Mouse (Mus musculus) retina, adult 2 months (tissue): Measurements from ENCODE around the gene Gsk3b.

Experiments used
- DNase-seq: peaks from one replicate; pipeline ENCODE4 v3.0.0-alpha.2; 2012; ENCODE audit warnings: low read depth, low spot score

The Gsk3b gene

DNA sequence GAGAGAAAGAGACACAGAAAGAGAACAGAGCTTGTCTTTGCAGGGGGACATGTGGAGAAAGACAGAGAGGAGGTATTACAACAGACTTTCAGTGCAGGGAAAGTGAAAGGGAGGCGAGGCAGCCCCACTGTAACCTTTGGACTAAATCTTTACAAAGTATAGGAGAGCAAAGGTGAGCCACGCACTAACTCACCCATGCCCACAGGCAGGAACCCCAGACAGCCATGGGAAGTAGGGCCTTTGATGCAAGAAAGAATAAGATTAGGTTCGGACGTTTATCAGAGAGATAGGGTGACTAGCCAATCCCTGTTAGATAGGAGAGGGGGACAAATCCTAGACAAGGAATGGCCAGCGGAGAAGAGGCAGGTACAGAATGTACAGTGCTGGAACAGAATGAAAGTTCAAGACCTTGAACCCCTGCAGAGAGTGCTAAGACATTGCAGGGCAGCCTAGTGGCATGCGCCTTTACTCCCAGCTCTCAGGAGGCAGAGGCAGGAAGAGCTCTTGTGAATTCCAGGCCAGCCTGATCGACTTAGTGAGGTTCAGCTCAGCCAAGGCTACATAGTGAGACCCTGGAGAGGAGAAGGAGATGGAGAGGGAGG lies 193.9 kb downstream of the Gsk3b start:
- no peak for DNase-seq

DNA sequence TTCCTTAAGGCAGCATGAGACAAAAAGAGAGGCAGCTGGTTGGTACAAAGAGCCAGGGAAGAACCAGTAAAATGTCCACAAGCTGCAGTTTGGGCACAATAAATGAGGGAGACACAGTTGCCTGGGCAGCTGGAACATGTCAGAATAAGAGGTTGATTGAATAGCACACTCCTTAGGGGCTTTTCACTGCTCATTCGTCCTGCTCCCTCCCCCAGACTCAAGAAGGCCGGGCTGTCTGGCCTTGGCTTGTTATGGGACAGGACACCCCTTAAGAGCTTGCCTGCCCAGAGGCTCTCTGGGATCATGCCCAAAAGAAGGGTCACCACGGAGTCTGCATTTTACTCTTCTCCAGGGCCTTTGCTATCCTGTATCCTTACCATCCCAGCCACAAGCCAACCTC lies 194.5 kb downstream of the Gsk3b start:
- no peak for DNase-seq

DNA sequence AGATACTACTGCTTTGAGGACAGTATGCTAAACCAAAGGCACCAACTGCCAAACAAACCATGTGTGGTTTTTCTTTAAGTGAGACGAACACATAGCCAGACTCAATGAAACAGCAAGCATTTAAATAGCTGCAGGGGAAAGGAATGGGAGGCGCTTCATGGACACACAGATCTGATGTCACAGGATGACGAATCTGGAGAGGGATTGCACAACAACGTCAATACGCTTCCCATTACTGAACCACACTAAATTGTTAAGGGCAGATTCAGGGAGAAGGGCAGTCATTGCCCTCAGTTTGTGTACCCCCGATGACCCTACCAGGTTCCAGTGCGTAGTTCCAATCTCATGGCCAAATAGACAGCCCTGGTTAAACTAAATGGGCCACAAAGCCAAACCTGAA lies 197.0 kb downstream of the Gsk3b start:
- no peak for DNase-seq

DNA sequence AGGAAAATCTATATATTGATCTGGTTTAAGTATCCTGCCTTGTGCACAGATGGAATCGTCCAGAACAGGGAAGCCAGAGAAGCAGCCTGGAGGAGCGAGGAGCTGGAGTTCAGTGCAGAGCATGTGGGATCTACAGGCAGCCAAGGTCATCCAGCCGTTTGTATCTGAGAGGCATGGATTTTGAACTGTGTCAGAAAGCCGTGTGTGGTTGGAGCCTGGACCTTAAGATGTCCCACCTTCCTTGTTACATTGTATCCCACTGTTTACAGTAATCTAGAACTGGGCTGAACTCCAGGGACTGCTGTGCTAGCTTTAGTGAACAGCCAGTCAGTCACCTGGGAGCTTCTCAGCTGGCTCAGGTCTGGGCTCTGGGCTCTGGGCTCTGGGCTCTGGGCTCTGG lies 197.7 kb downstream of the Gsk3b start:
- no peak for DNase-seq

DNA sequence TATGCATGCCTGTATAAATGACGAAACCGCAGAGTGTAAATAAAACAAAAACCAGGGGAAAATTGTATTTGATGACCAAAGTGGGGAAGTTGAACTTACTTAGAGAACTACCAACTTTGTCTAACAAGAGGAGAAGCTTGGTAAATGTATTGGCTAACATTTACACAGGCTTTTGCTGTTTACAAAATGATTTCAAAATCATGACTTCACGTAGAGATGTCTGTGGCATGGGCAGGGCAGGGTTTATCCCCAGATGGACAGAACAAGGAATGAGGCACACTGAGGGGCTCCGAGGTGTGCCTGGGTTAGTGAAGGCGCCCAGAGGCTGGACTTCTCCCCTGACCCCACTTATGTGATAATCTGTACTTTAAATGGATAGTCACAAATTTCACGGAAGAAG lies 198.6 kb downstream of the Gsk3b start:
- DNase-seq, result no peak

DNA sequence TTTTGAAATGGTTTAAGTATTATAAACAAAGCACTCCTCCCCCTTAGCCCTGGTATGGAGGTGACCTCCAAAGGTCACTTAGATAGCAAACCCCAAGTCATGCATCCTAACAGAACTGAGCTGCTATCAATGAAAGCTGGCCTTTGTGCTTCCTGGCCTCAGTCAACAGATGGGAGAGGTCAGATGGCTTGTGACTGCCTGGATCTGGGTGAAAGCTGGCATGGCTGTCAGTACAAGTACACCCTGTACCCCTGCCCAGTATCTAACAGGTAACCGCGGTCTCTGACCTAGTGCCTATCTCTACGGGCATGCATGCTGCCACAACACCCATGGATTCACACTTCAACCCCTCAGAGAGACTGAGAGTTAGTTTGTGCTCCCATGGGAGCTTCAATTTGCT lies 199.0 kb downstream of the Gsk3b start:
- no peak for DNase-seq

DNA sequence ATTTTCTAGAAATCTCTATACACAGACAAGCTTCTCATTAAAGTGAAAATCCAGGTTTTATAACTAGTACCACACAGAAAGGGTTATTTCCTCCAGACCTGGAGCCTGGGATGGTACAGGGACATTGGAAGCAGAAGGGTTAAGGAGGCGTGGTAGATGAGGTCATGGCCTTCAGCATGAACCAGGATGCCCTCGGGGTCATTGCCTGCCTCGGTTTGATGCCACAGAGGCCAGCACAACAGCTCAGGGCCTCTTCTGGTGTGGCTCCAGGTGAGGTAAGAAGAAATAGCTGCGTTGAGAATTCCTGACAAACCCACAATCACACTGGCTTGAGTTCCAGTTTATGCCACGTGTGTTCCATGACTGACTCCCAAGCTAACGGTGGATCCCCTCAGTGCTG lies 200.1 kb downstream of the Gsk3b start:
- no peak for DNase-seq

DNA sequence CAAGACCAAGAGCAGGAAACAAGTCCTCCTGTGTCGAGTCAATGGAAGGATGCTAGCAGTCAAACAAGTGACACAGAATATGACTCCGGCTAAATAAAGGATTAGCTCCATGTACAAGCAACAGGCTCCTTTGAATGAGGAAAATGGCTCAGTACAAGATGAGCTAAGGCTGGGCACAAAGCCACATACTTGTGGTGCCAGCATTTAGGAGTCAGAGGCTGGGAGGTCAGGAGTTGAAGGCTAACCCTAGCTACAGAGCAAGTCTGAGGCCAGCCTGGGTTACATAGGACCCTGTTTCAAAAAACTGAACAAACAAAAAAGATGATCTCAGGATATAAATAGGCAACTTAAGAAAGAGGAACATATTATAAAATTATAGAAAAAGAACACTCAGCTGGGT lies 201.3 kb downstream of the Gsk3b start:
- no peak for DNase-seq

DNA sequence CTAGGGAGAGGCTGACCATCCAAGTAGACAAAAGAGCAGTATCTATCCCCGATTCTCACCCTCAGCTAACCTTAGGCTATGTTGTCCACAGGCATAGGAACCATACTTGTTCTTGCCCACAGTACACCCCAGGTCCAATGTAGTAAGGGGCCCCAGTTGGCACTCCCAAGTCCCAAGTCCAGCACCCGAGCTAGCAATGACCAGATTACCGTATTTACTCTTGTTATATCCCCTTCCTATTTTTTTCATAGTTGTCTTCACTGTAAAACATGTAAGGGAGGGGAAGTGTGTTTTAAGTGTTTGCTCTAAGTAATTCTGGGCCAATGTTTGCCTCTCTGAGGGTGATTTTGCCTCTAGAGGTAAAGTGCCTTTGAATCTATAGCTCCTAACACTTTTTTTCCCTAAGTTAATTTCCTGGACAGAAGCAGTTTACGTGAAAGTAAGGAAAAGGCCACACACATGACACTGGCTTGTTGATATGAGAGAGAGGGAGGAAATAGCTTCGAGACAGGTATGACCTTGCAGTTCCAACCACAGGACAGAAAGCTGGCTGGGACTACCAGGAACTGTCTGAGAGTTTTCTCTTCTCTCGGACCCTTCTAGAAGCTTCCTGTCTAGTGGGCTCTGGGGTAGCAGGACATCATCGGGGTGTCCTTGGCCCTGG lies 206.0 kb downstream of the Gsk3b start, which contains the start of gene Nr1i2:
Gene Nr1i2, minus strand, starts transcription at position 140 of the 664 bp plus-strand sequence.
- no peak for DNase-seq

DNA sequence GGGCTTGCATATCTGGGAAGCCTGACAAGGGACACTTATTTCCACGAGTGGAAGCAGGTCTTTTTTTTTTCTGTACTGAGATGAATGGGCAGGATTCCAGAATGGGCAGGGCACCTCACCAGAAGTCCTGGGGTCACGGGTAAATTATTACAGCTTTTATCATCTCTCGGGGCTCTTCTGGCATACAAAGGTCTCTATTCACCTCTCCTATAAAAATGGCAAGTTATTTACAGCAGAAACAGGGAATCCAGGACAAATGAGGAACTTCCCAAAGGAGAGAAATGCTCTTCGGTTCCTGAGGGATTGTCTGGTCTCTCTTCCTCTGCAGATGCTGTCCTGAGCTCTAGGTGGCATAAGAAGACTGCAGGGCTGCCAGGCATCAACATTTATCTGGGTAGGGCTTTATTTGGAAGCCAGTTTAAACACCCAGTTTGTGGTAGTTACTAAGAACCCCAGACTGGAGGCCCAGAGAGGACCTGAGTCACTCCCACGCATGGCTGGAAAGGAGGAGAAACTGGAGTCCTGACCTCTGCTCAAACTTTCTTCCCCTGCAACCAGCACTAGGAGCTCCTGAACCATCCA lies 206.6 kb downstream of the Gsk3b start:
- DNase-seq, result no peak
